Mouse (Mus musculus) heart, adult 2 months (tissue): ENCODE results near the gene Gak. TPM values are rescaled to one million over a fixed set of nuclear protein-coding genes. Genes with fewer than 3 reads are reported as not detected.

Experiments
- DNase-seq, 2 experiments: peaks; one replicate each; pipeline ENCODE4 v3.0.0; 2021
- H3K27ac ChIP-seq: fragments of 200-600 bp; 2 replicates; pipeline ENCODE4 v1.8.1; 2022
- H3K27me3 ChIP-seq: fragments of 200-500 bp; 2 replicates; pipeline ENCODE4 v1.6.1; 2012; ENCODE audit warnings: mild to moderate bottlenecking, low read length, inconsistent platforms, mixed read lengths; ENCODE audit not compliant: control insufficient read depth, insufficient read depth
- H3K36me3 ChIP-seq: fragments of 200-500 bp; 2 replicates; pipeline ENCODE4 v1.6.1; 2012; ENCODE audit warnings: low read length, inconsistent platforms; ENCODE audit not compliant: control insufficient read depth, insufficient read depth
- H3K4me1 ChIP-seq: fragments of 200-500 bp; 2 replicates; pipeline ENCODE4 v1.6.1; 2011; ENCODE audit warnings: low read length; ENCODE audit not compliant: control insufficient read depth, insufficient read depth
- H3K4me3 ChIP-seq: fragments of 200-600 bp; 2 replicates; pipeline ENCODE4 v1.8.1; 2022
- H3K79me2 ChIP-seq: fragments of 200-500 bp; replicated peaks from 2 replicates; pipeline ENCODE4 v1.6.1; 2012; ENCODE audit warnings: mild to moderate bottlenecking, inconsistent platforms, low read length, moderate library complexity, mixed read lengths; ENCODE audit not compliant: control insufficient read depth, insufficient read depth
- H3K9ac ChIP-seq: fragments of 200-500 bp; 2 replicates; pipeline ENCODE4 v1.6.1; 2012; ENCODE audit warnings: low read depth, mild to moderate bottlenecking, control low read depth, inconsistent platforms, low read length, mixed read lengths
- CTCF ChIP-seq: fragments of 200-600 bp; IDR thresholded peaks from 2 replicates; pipeline ENCODE4 v1.8.1; 2022; ENCODE audit warnings: antibody characterized with exemption, mild to moderate bottlenecking, moderate library complexity
- EP300 ChIP-seq: fragments of 200-500 bp; IDR thresholded peaks from 2 replicates; pipeline ENCODE4 v1.6.1; 2011; ENCODE audit warnings: low read depth, low read length, control low read depth; ENCODE audit not compliant: insufficient read depth
- POLR2A ChIP-seq: fragments of 200-500 bp; IDR thresholded peaks from 2 replicates; pipeline ENCODE4 v1.6.1; 2011; ENCODE audit warnings: mild to moderate bottlenecking, low read depth, low read length, control low read depth; ENCODE audit not compliant: insufficient read depth
- WGBS: fragments of 180-500 bp; shearing (Covaris S2); methylation state at CpG from one replicate; pipeline ENCODE4 v1.1.7; 2018; 5-methylcytosine and 5-hydroxymethylcytosine counted together
- intact Hi-C: fragments of 180-260 bp; cut with DNase I; formaldehyde crosslinking; loops from one replicate; pipeline ENCODE4 v1.15.1; 2025
- polyA plus RNA-seq: library from polyadenylated mRNA; depleted of rRNA; stranded (reverse); fragments of >200 nt; gene quantifications from 2 replicates; pipeline ENCODE4 v1.2.3, GENCODE M21; 2012
- total RNA-seq, 2 experiments: library from RNA; stranded (reverse); gene quantifications; 2 replicates each; pipeline ENCODE4 v1.2.3; 2021

Gene Gak
- total and polyA plus RNA-seq, 3 experiments = 19.6 to 23.3 (median 20.4) TPM

DNA sequence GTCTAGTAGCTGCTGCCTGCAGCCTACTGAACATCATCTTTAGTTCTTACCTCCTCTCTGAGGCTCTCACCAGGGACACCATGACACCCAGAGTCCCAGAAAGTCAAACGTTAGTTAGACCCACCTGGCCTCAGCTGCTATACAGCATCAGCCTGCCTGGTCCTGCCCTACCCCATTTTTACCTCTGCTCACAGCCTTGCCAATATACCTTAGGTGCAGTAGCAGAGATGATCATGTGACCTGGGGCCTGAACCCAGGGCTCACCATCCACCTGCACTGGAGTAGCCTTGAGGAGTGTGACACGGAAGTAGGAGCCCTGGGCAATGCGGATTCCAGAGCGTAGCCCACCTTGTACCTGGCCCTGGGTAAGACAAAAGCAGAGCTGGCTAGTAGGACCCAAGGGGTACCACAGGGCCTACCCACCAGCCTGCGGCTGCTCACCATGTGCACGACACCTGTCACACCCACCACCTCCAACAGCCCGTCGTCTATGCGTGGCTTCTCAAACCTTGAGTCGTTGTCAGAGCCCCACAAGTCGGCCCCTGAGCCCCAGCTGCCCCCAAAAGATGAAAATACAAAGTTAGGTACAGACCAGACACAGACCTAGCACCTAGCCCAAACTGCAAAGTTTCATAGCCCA, 19.5 kb upstream of the Gak start:
- no peaks in the 10 kb centered on the region for H3K36me3 ChIP-seq
- H3K27ac ChIP-seq = no peak overlapping the region
- intact Hi-C loops = no loop called here
- no peak for TF ChIP-seq CTCF
- TF ChIP-seq EP300 = no peak
- no peaks in the 10 kb centered on the region for H3K4me1 ChIP-seq
- H3K79me2 ChIP-seq = no peaks in the 10 kb centered on the region
- H3K27me3 ChIP-seq = no peaks in the 10 kb centered on the region
- DNase-seq = no peak
- H3K9ac ChIP-seq = no peak overlapping the region
- no peak overlapping the region for H3K4me3 ChIP-seq
- WGBS = 90% methylated on average over 11 of the region's 11 CpGs

DNA sequence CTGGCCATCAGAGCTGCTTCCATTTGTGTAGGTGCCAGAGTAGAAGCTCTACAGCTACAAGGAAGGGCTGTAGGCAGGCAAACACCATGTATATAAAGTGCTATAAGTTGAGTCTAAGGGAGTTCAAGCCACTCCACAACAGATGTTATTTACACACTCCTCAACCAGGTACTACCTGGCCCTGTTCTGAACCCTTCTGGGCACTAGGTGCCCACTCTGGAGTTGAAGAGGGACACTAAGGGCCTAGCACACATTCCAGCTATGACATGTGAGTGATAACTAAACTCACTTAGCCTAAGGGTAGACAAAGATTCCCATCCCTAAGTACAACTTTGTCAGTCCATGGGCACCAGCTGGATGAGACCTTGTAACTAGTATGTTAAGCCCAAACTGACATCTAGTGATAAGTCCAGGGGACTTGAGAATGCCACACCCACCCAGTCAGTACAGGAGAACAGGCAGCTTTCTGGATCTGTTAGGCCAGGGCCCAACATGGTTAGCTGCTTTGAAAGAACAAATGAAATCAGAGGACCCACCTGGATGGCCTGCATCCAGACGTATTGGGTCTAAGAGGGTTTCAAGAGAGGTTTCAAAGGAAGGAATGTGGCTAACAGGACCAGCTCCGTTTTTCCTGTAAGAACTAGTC, 18.4 kb upstream of the Gak start:
- no peak for DNase-seq
- no peaks in the 10 kb centered on the region for H3K4me1 ChIP-seq
- H3K9ac ChIP-seq = no peak overlapping the region
- no peaks in the 10 kb centered on the region for H3K36me3 ChIP-seq
- H3K27ac ChIP-seq = no peak overlapping the region
- H3K79me2 ChIP-seq = no peaks in the 10 kb centered on the region
- no peak overlapping the region for H3K4me3 ChIP-seq
- TF ChIP-seq POLR2A = no peak
- TF ChIP-seq CTCF = no peak
- TF ChIP-seq EP300 = no peak
- WGBS = 88% methylated on average over 2 of the region's 2 CpGs
- H3K27me3 ChIP-seq = no peaks in the 10 kb centered on the region
- intact Hi-C loops = no loop called here

DNA sequence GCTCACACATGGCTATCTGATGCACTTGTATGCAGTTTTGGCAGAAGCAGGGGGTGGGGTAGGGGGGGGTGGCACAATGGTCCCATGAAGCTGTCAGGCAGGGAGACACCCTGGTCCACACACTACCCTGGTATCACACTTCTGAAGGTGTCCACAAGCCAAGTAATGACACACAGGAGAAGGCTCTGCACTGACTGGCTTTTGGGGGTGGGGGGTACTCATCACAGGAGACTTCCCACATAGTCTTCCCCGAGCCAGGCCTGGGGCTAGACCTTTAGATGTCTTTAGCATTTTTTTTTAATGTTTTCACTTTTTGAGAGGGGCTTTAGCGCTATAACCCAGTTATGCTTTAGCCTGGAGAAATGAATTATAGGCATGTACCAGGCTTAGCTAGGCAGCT, 17.8 kb upstream of the Gak start:
- TF ChIP-seq POLR2A = no peak
- no peak for TF ChIP-seq EP300
- TF ChIP-seq CTCF = no peak
- intact Hi-C loops = no loop called here
- H3K27me3 ChIP-seq = no peaks in the 10 kb centered on the region
- no peak overlapping the region for H3K27ac ChIP-seq
- H3K4me3 ChIP-seq = no peak overlapping the region
- no peaks in the 10 kb centered on the region; the same call in 1 of the 2 replicates for H3K79me2 ChIP-seq
- H3K4me1 ChIP-seq = no peaks in the 10 kb centered on the region
- no peaks in the 10 kb centered on the region for H3K36me3 ChIP-seq
- no peak overlapping the region for H3K9ac ChIP-seq
- WGBS = 90% methylated on average over 2 of the region's 2 CpGs
- DNase-seq = no peak

DNA sequence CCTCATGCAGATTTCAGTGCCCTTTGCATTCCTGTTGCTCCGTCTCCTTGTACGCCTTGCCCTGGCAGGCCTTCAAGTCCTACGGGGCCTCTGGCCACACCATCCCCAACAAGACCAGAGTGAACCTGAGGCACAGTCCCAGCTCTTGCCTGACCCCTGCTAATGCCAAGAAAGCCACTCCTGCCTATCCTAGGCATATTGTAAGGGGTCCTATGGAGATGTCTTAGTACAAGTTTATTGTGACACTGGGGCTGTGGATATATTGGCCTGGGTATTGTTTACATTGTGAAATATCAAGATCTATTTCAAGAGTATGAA, 16.7 kb upstream of the Gak start:
- H3K4me3 ChIP-seq = no peak overlapping the region
- no peak overlapping the region for H3K9ac ChIP-seq
- intact Hi-C loops = no loop called here
- 58% methylated on average over 3 of the region's 3 CpGs for WGBS
- H3K36me3 ChIP-seq = no peaks in the 10 kb centered on the region
- no peak overlapping the region for H3K27ac ChIP-seq
- no peaks in the 10 kb centered on the region for H3K4me1 ChIP-seq
- TF ChIP-seq POLR2A (no peak), EP300 (no peak), CTCF (no peak)
- no peaks in the 10 kb centered on the region for H3K27me3 ChIP-seq
- DNase-seq = no peak
- no peaks in the 10 kb centered on the region; the same call in 1 of the 2 replicates for H3K79me2 ChIP-seq

DNA sequence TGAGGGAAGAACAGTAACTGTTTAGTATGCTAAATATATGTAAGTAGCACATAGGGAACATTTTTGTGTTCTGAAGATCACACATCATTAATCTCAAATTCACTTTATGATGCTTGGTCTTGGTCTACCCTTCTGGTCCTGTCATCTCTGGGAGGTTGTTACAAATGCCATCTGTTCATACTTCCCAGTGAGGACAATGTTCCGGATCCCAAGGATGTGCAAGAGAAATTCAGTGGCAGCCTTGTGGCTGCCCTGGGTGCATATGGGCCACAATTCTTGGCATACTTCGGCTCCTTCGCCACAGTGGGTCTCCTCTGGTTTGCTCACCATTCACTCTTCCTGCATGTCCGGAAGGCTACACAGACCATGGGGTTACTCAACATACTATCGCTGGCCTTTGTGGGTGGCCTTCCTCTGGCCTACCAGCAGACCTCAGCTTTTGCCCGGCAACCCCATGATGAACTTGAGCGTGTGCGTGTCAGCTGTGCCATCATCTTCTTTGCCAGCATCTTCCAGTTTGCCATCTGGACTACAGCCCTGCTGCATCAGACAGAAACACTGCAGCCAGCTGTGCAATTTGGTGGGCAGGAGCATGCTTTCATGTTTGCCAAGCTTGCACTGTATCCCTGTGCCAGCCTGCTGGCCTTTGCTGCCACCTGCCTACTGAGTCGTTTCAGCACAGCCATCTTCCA, 16.2 kb upstream of the Gak start:
- no peaks in the 10 kb centered on the region for H3K36me3 ChIP-seq
- WGBS = 81% methylated on average over 9 of the region's 9 CpGs
- H3K4me1 ChIP-seq = no peaks in the 10 kb centered on the region
- no peaks in the 10 kb centered on the region for H3K27me3 ChIP-seq
- no peak overlapping the region for H3K9ac ChIP-seq
- no peak overlapping the region for H3K4me3 ChIP-seq
- H3K79me2 ChIP-seq = no peaks in the 10 kb centered on the region; the same call in 1 of the 2 replicates
- intact Hi-C loops = no loop called here
- TF ChIP-seq POLR2A (no peak), CTCF (peak; percentile 44), EP300 (no peak)
- DNase-seq = no peak
- H3K27ac ChIP-seq = no peak overlapping the region

DNA sequence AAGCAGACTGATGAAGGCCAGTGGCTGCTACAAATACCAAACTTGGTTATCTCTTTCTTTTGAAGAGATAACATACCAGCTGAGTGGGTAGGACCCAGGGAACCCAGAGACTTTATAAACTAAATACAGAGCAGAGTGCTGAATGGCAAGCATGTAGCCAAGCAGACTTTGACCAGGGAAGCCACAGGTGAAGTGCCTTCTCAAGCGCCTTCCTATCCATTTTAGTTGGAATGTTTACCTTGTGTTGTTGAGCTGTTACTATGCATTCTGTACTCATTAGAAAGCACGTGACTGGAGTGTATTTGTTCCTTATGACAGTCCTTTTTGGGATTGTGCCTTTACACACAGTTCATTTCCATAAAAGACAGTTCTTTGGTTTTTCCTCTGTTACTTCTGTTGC, 14.1 kb upstream of the Gak start:
- H3K79me2 ChIP-seq = no peaks in the 10 kb centered on the region; the same call in 1 of the 2 replicates
- H3K4me3 ChIP-seq = no peak overlapping the region
- no peak for TF ChIP-seq EP300
- TF ChIP-seq POLR2A = no peak
- TF ChIP-seq CTCF = no peak
- no peak overlapping the region for H3K9ac ChIP-seq
- no peaks in the 10 kb centered on the region for H3K27me3 ChIP-seq
- 71% methylated on average over 2 of the region's 2 CpGs for WGBS
- no peaks in the 10 kb centered on the region for H3K4me1 ChIP-seq
- no peak for DNase-seq
- intact Hi-C loops = no loop called here
- H3K36me3 ChIP-seq = no peaks in the 10 kb centered on the region
- H3K27ac ChIP-seq = no peak overlapping the region
